Mouse (Mus musculus): ENCODE measurements around the gene Gltp. TPM values are rescaled to one million over a fixed set of nuclear protein-coding genes. Genes with fewer than 3 reads are reported as not detected.

Gltp gene
- polyA plus RNA-seq, 1 experiment from 2014 or later = 67.1 TPM

- Histone ChIP-seq H3K36me3 (ENCODE audit: control insufficient read depth, insufficient read depth, low read length) (peaks cover 4% of the 10 kb centered on the region; the same call in 1 of the 2 replicates), H3K9ac (ENCODE audit: low read length) (no peak overlapping the region), H3K9me3 (ENCODE audit: control insufficient read depth, low read length) (no peaks in the 10 kb centered on the region), H3K4me2 (no peak overlapping the region), H3K4me1 (ENCODE audit: control insufficient read depth, insufficient read depth, low read length) (no peaks in the 10 kb centered on the region), H3K4me3 (ENCODE audit: low read depth, low read length) (no peak overlapping the region), H3K27ac (ENCODE audit: low read depth, low read length) (no peak overlapping the region), H3K27me3 (ENCODE audit: control insufficient read depth, insufficient read depth, low read length) (no peaks in the 10 kb centered on the region)
- DNase-seq (ENCODE audit: low spot score, missing footprints) = no peak
- 90% methylated on average over 13 of the region's 13 CpGs for WGBS
- no peak for ATAC-seq (ENCODE audit: low FRiP score)
Measured at GRCm38 (mm10) chr5:114673114-114673513, 17.7 kb downstream of the Gltp start.

GRCm38 (mm10) chr5:114669014-114669413 is 21.8 kb downstream of the Gltp start:
- no peaks in the 10 kb centered on the region; the same call in 1 of the 2 replicates for H3K4me1 ChIP-seq (ENCODE audit: control insufficient read depth, insufficient read depth, low read length)
- no peak for DNase-seq (ENCODE audit: low spot score, missing footprints)
- H3K36me3 ChIP-seq (ENCODE audit: control insufficient read depth, insufficient read depth, low read length) = no peaks in the 10 kb centered on the region
- no peak for ATAC-seq (ENCODE audit: low FRiP score)
- no peak overlapping the region for H3K9ac ChIP-seq (ENCODE audit: low read length)
- H3K27me3 ChIP-seq (ENCODE audit: control insufficient read depth, insufficient read depth, low read length) = no peaks in the 10 kb centered on the region
- no peak overlapping the region for H3K4me2 ChIP-seq
- H3K9me3 ChIP-seq (ENCODE audit: control insufficient read depth, low read length) = no peaks in the 10 kb centered on the region
- WGBS = 90% methylated on average over 5 of the region's 5 CpGs
- no peak overlapping the region for H3K4me3 ChIP-seq (ENCODE audit: low read depth, low read length)
- no peak overlapping the region for H3K27ac ChIP-seq (ENCODE audit: low read depth, low read length)

- peak; percentile 91 for ATAC-seq (ENCODE audit: low FRiP score)
Measured at GRCm38 (mm10) chr5:114667228-114667856, 23.4 kb downstream of the Gltp start.

GRCm38 (mm10) chr5:114666659-114667058 is 24.1 kb downstream of the Gltp start:
- Histone ChIP-seq H3K4me2 (no peak overlapping the region), H3K4me3 (ENCODE audit: low read depth, low read length) (no peak overlapping the region), H3K4me1 (ENCODE audit: control insufficient read depth, insufficient read depth, low read length) (no peaks in the 10 kb centered on the region; the same call in 1 of the 2 replicates), H3K27me3 (ENCODE audit: control insufficient read depth, insufficient read depth, low read length) (no peaks in the 10 kb centered on the region), H3K36me3 (ENCODE audit: control insufficient read depth, insufficient read depth, low read length) (no peaks in the 10 kb centered on the region), H3K27ac (ENCODE audit: low read depth, low read length) (no peak overlapping the region), H3K9ac (ENCODE audit: low read length) (no peak overlapping the region), H3K9me3 (ENCODE audit: control insufficient read depth, low read length) (no peaks in the 10 kb centered on the region)
- WGBS = 76% methylated on average over 1 of the region's 1 CpGs
- DNase-seq (ENCODE audit: low spot score, missing footprints) (no peak), ATAC-seq (ENCODE audit: low FRiP score) (no peak)

More at GRCm38 (mm10) chr5:114667228-114667856, 23.4 kb downstream of the Gltp start:
- H3K27ac ChIP-seq (ENCODE audit: low read depth, low read length) = no peak overlapping the region
- WGBS = 4% methylated on average over 36 of the region's 36 CpGs
- DNase-seq (ENCODE audit: low spot score, missing footprints) = peak; percentile 100
- H3K27me3 ChIP-seq (ENCODE audit: control insufficient read depth, insufficient read depth, low read length) = no peaks in the 10 kb centered on the region
- H3K9ac ChIP-seq (ENCODE audit: low read length) = no peak overlapping the region
- peak overlapping the region; percentile 49 for H3K4me2 ChIP-seq
- no peaks in the 10 kb centered on the region for H3K9me3 ChIP-seq (ENCODE audit: control insufficient read depth, low read length)
- H3K4me1 ChIP-seq (ENCODE audit: control insufficient read depth, insufficient read depth, low read length) = no peaks in the 10 kb centered on the region; the same call in 1 of the 2 replicates
- H3K4me3 ChIP-seq (ENCODE audit: low read depth, low read length) = peak overlapping the region; percentile 21; the same call in 1 of the 2 replicates
- no peaks in the 10 kb centered on the region for H3K36me3 ChIP-seq (ENCODE audit: control insufficient read depth, insufficient read depth, low read length)

GRCm38 (mm10) chr5:114664750-114665149 is 26.0 kb downstream of the Gltp start:
- no peaks in the 10 kb centered on the region for H3K9me3 ChIP-seq (ENCODE audit: control insufficient read depth, low read length)
- no peaks in the 10 kb centered on the region; the same call in 1 of the 2 replicates for H3K4me1 ChIP-seq (ENCODE audit: control insufficient read depth, insufficient read depth, low read length)
- ATAC-seq (ENCODE audit: low FRiP score) (no peak), DNase-seq (ENCODE audit: low spot score, missing footprints) (no peak)
- H3K36me3 ChIP-seq (ENCODE audit: control insufficient read depth, insufficient read depth, low read length) = no peaks in the 10 kb centered on the region
- 81% methylated on average over 7 of the region's 7 CpGs for WGBS
- peaks cover 4% of the 10 kb centered on the region; the same call in 1 of the 2 replicates for H3K27me3 ChIP-seq (ENCODE audit: control insufficient read depth, insufficient read depth, low read length)
- H3K27ac ChIP-seq (ENCODE audit: low read depth, low read length) = no peak overlapping the region
- H3K4me2 ChIP-seq = no peak overlapping the region
- no peak overlapping the region for H3K4me3 ChIP-seq (ENCODE audit: low read depth, low read length)
- no peak overlapping the region for H3K9ac ChIP-seq (ENCODE audit: low read length)

- WGBS = 85% methylated on average over 4 of the region's 4 CpGs
Measured at GRCm38 (mm10) chr5:114664139-114664538, 26.6 kb downstream of the Gltp start.

GRCm38 (mm10) chr5:114661029-114661428 is 29.8 kb downstream of the Gltp start:
- Histone ChIP-seq H3K36me3 (ENCODE audit: control insufficient read depth, insufficient read depth, low read length) (no peaks in the 10 kb centered on the region), H3K27me3 (ENCODE audit: control insufficient read depth, insufficient read depth, low read length) (peaks cover 33% of the 10 kb centered on the region), H3K27ac (ENCODE audit: low read depth, low read length) (no peak overlapping the region), H3K9me3 (ENCODE audit: control insufficient read depth, low read length) (no peaks in the 10 kb centered on the region), H3K4me2 (no peak overlapping the region), H3K4me3 (ENCODE audit: low read depth, low read length) (no peak overlapping the region), H3K4me1 (ENCODE audit: control insufficient read depth, insufficient read depth, low read length) (peaks cover 6% of the 10 kb centered on the region; the same call in 1 of the 2 replicates), H3K9ac (ENCODE audit: low read length) (no peak overlapping the region)
- no peak for DNase-seq (ENCODE audit: low spot score, missing footprints)
- WGBS = 83% methylated on average over 6 of the region's 6 CpGs
- ATAC-seq (ENCODE audit: low FRiP score) = no peak

More at GRCm38 (mm10) chr5:114664139-114664538, 26.6 kb downstream of the Gltp start:
- H3K9ac ChIP-seq (ENCODE audit: low read length) = no peak overlapping the region
- DNase-seq (ENCODE audit: low spot score, missing footprints) = no peak
- no peak overlapping the region for H3K4me3 ChIP-seq (ENCODE audit: low read depth, low read length)
- no peaks in the 10 kb centered on the region for H3K9me3 ChIP-seq (ENCODE audit: control insufficient read depth, low read length)
- H3K36me3 ChIP-seq (ENCODE audit: control insufficient read depth, insufficient read depth, low read length) = no peaks in the 10 kb centered on the region
- no peak overlapping the region for H3K4me2 ChIP-seq
- no peak overlapping the region for H3K27ac ChIP-seq (ENCODE audit: low read depth, low read length)
- H3K4me1 ChIP-seq (ENCODE audit: control insufficient read depth, insufficient read depth, low read length) = no peaks in the 10 kb centered on the region; the same call in 1 of the 2 replicates
- peaks cover 7% of the 10 kb centered on the region; the same call in 1 of the 2 replicates for H3K27me3 ChIP-seq (ENCODE audit: control insufficient read depth, insufficient read depth, low read length)
- no peak for ATAC-seq (ENCODE audit: low FRiP score)

GRCm38 (mm10) chr5:114658255-114658654 is 32.5 kb downstream of the Gltp start, which contains the start of gene Trpv4:
TSS of gene Trpv4 (minus strand) at chr5:114658421.
- H3K27ac ChIP-seq (ENCODE audit: low read depth, low read length) = no peak within 1 kb of the TSS
- H3K9ac ChIP-seq (ENCODE audit: low read length) = peak within 1 kb of the TSS; percentile 9; the same call in 1 of the 2 replicates
- peaks cover 33% of the 10 kb centered on the region for H3K27me3 ChIP-seq (ENCODE audit: control insufficient read depth, insufficient read depth, low read length)
- peaks cover 6% of the 10 kb centered on the region; the same call in 1 of the 2 replicates for H3K4me1 ChIP-seq (ENCODE audit: control insufficient read depth, insufficient read depth, low read length)
- peak within 1 kb of the TSS; percentile 46 for H3K4me2 ChIP-seq
- no peak for DNase-seq (ENCODE audit: low spot score, missing footprints)
- no peaks in the 10 kb centered on the region for H3K9me3 ChIP-seq (ENCODE audit: control insufficient read depth, low read length)
- ATAC-seq (ENCODE audit: low FRiP score) = no peak
- H3K4me3 ChIP-seq (ENCODE audit: low read depth, low read length) = peak within 1 kb of the TSS; percentile 30
- 1% methylated on average over 44 of the region's 47 CpGs for WGBS
- H3K36me3 ChIP-seq (ENCODE audit: control insufficient read depth, insufficient read depth, low read length) = no peaks in the 10 kb centered on the region

GRCm38 (mm10) chr5:114657426-114657825 is 33.4 kb downstream of the Gltp start:
- Histone ChIP-seq H3K27ac (ENCODE audit: low read depth, low read length) (no peak overlapping the region), H3K9me3 (ENCODE audit: control insufficient read depth, low read length) (no peaks in the 10 kb centered on the region), H3K4me2 (no peak overlapping the region), H3K36me3 (ENCODE audit: control insufficient read depth, insufficient read depth, low read length) (no peaks in the 10 kb centered on the region), H3K27me3 (ENCODE audit: control insufficient read depth, insufficient read depth, low read length) (peaks cover 33% of the 10 kb centered on the region), H3K9ac (ENCODE audit: low read length) (no peak overlapping the region), H3K4me1 (ENCODE audit: control insufficient read depth, insufficient read depth, low read length) (peaks cover 6% of the 10 kb centered on the region; the same call in 1 of the 2 replicates), H3K4me3 (ENCODE audit: low read depth, low read length) (no peak overlapping the region)
- WGBS = 28% methylated on average over 10 of the region's 10 CpGs
- no peak for DNase-seq (ENCODE audit: low spot score, missing footprints)
- no peak for ATAC-seq (ENCODE audit: low FRiP score)
